Mouse (Mus musculus) MEL (cell line): ENCODE results near the gene Nos1ap. TPM values are rescaled to one million over a fixed set of nuclear protein-coding genes. Genes with fewer than 3 reads are reported as not detected.

Source experiments
- DNase-seq: peaks from one replicate; pipeline ENCODE4 v3.0.0; 2011; ENCODE audit warnings: low read depth, low spot score
- H3K27ac ChIP-seq: 2 replicates; pipeline ENCODE4 v1.5.1; 2012; ENCODE audit warnings: low read depth, mild to moderate bottlenecking, control low read depth, low read length, moderate library complexity; ENCODE audit not compliant: control insufficient read depth
- H3K27me3 ChIP-seq, 2 experiments: fragments of 150-350 bp in 1 of 2; sonication (generic) in 1 of 2; 2 replicates each; pipeline ENCODE4 v1.6.1; 2012; ENCODE audit warnings: low read length in 2 of 2, mild to moderate bottlenecking in 2 of 2, improper control_type of control experiment in 1 of 2, moderate library complexity in 1 of 2; ENCODE audit not compliant: insufficient read depth in 2 of 2, control insufficient read depth in 1 of 2
- H3K36me3 ChIP-seq, 2 experiments: 2 replicates each; pipeline ENCODE4 v1.6.1; 2012 to 2014; ENCODE audit warnings: low read length in 2 of 2, improper control_type of control experiment in 1 of 2, inconsistent platforms in 1 of 2, mild to moderate bottlenecking in 1 of 2; ENCODE audit not compliant: insufficient read depth in 2 of 2, control insufficient read depth in 1 of 2
- H3K4me1 ChIP-seq, 2 experiments: fragments of 150-350 bp in 1 of 2; sonication (generic) in 1 of 2; 2 replicates each; pipeline ENCODE4 v1.6.1; 2012; ENCODE audit warnings: low read length in 2 of 2, improper control_type of control experiment in 1 of 2, mild to moderate bottlenecking in 1 of 2; ENCODE audit not compliant: insufficient read depth in 2 of 2, control insufficient read depth in 1 of 2
- H3K4me3 ChIP-seq, 2 experiments: fragments of 150-350 bp in 1 of 2; sonication (generic) in 1 of 2; 2 replicates each; pipeline ENCODE4 v1.5.1; 2012; ENCODE audit warnings: low read depth in 2 of 2, low read length in 2 of 2, mild to moderate bottlenecking in 2 of 2, moderate library complexity in 2 of 2, control low read depth in 1 of 2, improper control_type of control experiment in 1 of 2; ENCODE audit not compliant: control insufficient read depth in 1 of 2, insufficient read depth in 1 of 2
- H3K79me2 ChIP-seq: 2 replicates; pipeline ENCODE4 v1.6.1; 2012; ENCODE audit warnings: mild to moderate bottlenecking, low read length, moderate library complexity; ENCODE audit not compliant: control insufficient read depth, poor library complexity, insufficient read depth
- H3K9ac ChIP-seq: 2 replicates; pipeline ENCODE4 v1.6.1; 2012; ENCODE audit warnings: low read depth, mild to moderate bottlenecking, control low read depth, low read length, moderate library complexity; ENCODE audit not compliant: control insufficient read depth, poor library complexity, severe bottlenecking
- H3K9me3 ChIP-seq: fragments of 150-350 bp; sonication (generic); replicated peaks from 2 replicates; pipeline ENCODE4 v1.6.1; 2012; ENCODE audit warnings: mild to moderate bottlenecking, low read length, improper control_type of control experiment, moderate library complexity; ENCODE audit not compliant: insufficient read depth
- CHD1 ChIP-seq: IDR thresholded peaks from 2 replicates; pipeline ENCODE4 v1.6.1; 2012; ENCODE audit warnings: low read depth, mild to moderate bottlenecking, inconsistent platforms, low read length, improper control_type of control experiment
- CHD2 ChIP-seq: IDR thresholded peaks from 2 replicates; pipeline ENCODE4 v1.6.1; 2011; ENCODE audit warnings: low read length, improper control_type of control experiment
- CTCF ChIP-seq, 3 experiments: IDR thresholded peaks in 2 of 3; conservative IDR thresholded peaks in 1 of 3; 2 replicates each; pipeline ENCODE4 v1.5.1; 2011 to 2012; ENCODE audit warnings: low read length in 3 of 3, low read depth in 2 of 3, mild to moderate bottlenecking in 2 of 3, improper control_type of control experiment in 1 of 3, inconsistent platforms in 1 of 3, mixed read lengths in 1 of 3, moderate library complexity in 1 of 3; ENCODE audit not compliant: control insufficient read depth in 1 of 3, insufficient read depth in 1 of 3, poor library complexity in 1 of 3, severe bottlenecking in 1 of 3
- E2F4 ChIP-seq: IDR thresholded peaks from 2 replicates; pipeline ENCODE4 v1.6.1; 2011; ENCODE audit warnings: low read depth, low read length, improper control_type of control experiment, borderline replicate concordance
- ELF1 ChIP-seq: IDR thresholded peaks from 2 replicates; pipeline ENCODE4 v1.6.1; 2014; ENCODE audit warnings: low read depth, mild to moderate bottlenecking, inconsistent platforms, low read length, improper control_type of control experiment, moderate library complexity
- ETS1 ChIP-seq: IDR thresholded peaks from 2 replicates; pipeline ENCODE4 v1.6.1; 2012; ENCODE audit warnings: low read depth, mild to moderate bottlenecking, inconsistent platforms, low read length, improper control_type of control experiment, moderate library complexity
- GABPA ChIP-seq: IDR thresholded peaks from 2 replicates; pipeline ENCODE4 v1.6.1; 2012; ENCODE audit warnings: low read depth, mild to moderate bottlenecking, inconsistent platforms, low read length, improper control_type of control experiment, moderate library complexity
- GATA1 ChIP-seq: IDR thresholded peaks from 2 replicates; pipeline ENCODE4 v1.6.1; 2011; ENCODE audit warnings: low read depth, low read length, improper control_type of control experiment
- HCFC1 ChIP-seq: IDR thresholded peaks from 2 replicates; pipeline ENCODE4 v1.6.1; 2012; ENCODE audit warnings: low read depth, mild to moderate bottlenecking, inconsistent platforms, low read length, improper control_type of control experiment, moderate library complexity
- JUND ChIP-seq: IDR thresholded peaks from 2 replicates; pipeline ENCODE4 v1.6.1; 2011; ENCODE audit warnings: low read depth, mild to moderate bottlenecking, improper control_type of control experiment, low read length
- MAX ChIP-seq: IDR thresholded peaks from 2 replicates; pipeline ENCODE4 v1.6.1; 2011; ENCODE audit warnings: low read length, improper control_type of control experiment
- MXI1 ChIP-seq: IDR thresholded peaks from 2 replicates; pipeline ENCODE4 v1.6.1; 2011; ENCODE audit warnings: mild to moderate bottlenecking, low read depth, low read length, improper control_type of control experiment
- POLR2A ChIP-seq, 2 experiments: IDR thresholded peaks; 2 replicates each; pipeline ENCODE4 v1.6.1; 2011 to 2012; ENCODE audit warnings: low read length in 2 of 2, mild to moderate bottlenecking in 2 of 2, control low read depth in 1 of 2, improper control_type of control experiment in 1 of 2, low read depth in 1 of 2, moderate library complexity in 1 of 2; ENCODE audit not compliant: control insufficient read depth in 1 of 2, insufficient read depth in 1 of 2, poor library complexity in 1 of 2
- POLR2AphosphoS5 ChIP-seq: IDR thresholded peaks from 2 replicates; pipeline ENCODE4 v1.6.1; 2012; ENCODE audit warnings: low read depth, borderline replicate concordance, mild to moderate bottlenecking, inconsistent platforms, low read length, moderate library complexity, mixed read lengths
- RAD21 ChIP-seq: IDR thresholded peaks from 2 replicates; pipeline ENCODE4 v1.6.1; 2011; ENCODE audit warnings: mild to moderate bottlenecking, low read depth, low read length, improper control_type of control experiment
- RCOR1 ChIP-seq: IDR thresholded peaks from 2 replicates; pipeline ENCODE4 v1.6.1; 2012; ENCODE audit warnings: low read depth, mild to moderate bottlenecking, inconsistent platforms, low read length, improper control_type of control experiment
- TAL1 ChIP-seq: IDR thresholded peaks from 2 replicates; pipeline ENCODE4 v1.6.1; 2012; ENCODE audit warnings: mild to moderate bottlenecking, inconsistent platforms, low read length, moderate library complexity, mixed read lengths
- TBP ChIP-seq: IDR thresholded peaks from 2 replicates; pipeline ENCODE4 v1.8.0; 2011; ENCODE audit warnings: low read depth, low read length, improper control_type of control experiment
- TCF12 ChIP-seq: IDR thresholded peaks from 2 replicates; pipeline ENCODE4 v1.6.1; 2014; ENCODE audit warnings: low read depth, mild to moderate bottlenecking, inconsistent platforms, low read length, improper control_type of control experiment, moderate library complexity
- UBTF ChIP-seq: IDR thresholded peaks from 2 replicates; pipeline ENCODE4 v1.6.1; 2012; ENCODE audit warnings: low read depth, mild to moderate bottlenecking, inconsistent platforms, low read length, improper control_type of control experiment, moderate library complexity, borderline replicate concordance; ENCODE audit not compliant: insufficient read depth
- ZC3H11A ChIP-seq: IDR thresholded peaks from 2 replicates; pipeline ENCODE4 v1.6.1; 2012; ENCODE audit warnings: low read depth, mild to moderate bottlenecking, inconsistent platforms, low read length, improper control_type of control experiment
- ZKSCAN1 ChIP-seq: IDR thresholded peaks from 2 replicates; pipeline ENCODE4 v1.6.1; 2012; ENCODE audit warnings: low read depth, mild to moderate bottlenecking, inconsistent platforms, low read length, improper control_type of control experiment, moderate library complexity
- ZNF384 ChIP-seq: IDR thresholded peaks from 2 replicates; pipeline ENCODE4 v1.6.1; 2012; ENCODE audit warnings: low read depth, mild to moderate bottlenecking, inconsistent platforms, low read length, improper control_type of control experiment
- polyA plus RNA-seq, 2 experiments: library from polyadenylated mRNA; stranded (reverse) in 1 of 2; unstranded in 1 of 2; fragments of >175 nt in 1 of 2; fragments of >200 nt in 1 of 2; gene quantifications; 2 replicates each; pipeline versions ENCODE4 v1.2.1 to v1.2.4; 2012; ENCODE audit warnings: low replicate concordance in 2 of 2, low read depth in 1 of 2; ENCODE audit not compliant: insufficient read length in 2 of 2, insufficient read depth in 1 of 2, missing spikeins in 1 of 2
- total RNA-seq: library from RNA; depleted of rRNA; stranded (reverse); fragments of 300-350 nt; gene quantifications from 2 replicates; pipeline ENCODE4 v1.2.3, GENCODE M21; 2012

Gene Nos1ap
- total and polyA plus RNA-seq, 3 experiments: 0.62 to 2.4 TPM; not detected in 1

DNA sequence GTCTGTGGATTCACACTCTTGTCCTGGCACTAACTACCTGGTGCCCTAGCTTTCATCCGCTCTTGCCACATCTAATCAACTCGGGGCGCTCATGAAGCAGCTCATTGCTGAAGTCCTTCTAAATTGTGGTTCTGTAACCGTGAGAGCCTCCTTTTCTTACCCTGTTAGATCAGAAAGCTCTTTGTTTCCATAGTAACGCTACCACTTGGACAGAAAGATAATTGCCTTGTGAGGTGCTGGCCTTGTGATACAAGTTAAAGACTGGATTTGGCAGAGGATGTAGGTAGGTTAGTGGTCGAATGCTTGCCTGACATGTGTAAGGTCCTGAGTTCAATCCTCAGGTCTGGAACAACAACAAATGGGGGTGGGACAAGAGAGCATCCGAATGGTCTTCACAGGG is 206.1 kb downstream of the Nos1ap start:
- no peaks in the 10 kb centered on the region for H3K79me2 ChIP-seq
- no peak for DNase-seq
- no peaks in the 10 kb centered on the region for H3K36me3 ChIP-seq
- no peak overlapping the region for H3K4me3 ChIP-seq
- no peaks in the 10 kb centered on the region for H3K9me3 ChIP-seq
- no peak overlapping the region for H3K9ac ChIP-seq
- H3K4me1 ChIP-seq: no peaks in the 10 kb centered on the region
- H3K27ac ChIP-seq: no peak overlapping the region
- no peak for TF ChIP-seq E2F4
- no peak for TF ChIP-seq POLR2AphosphoS5
- no peak for TF ChIP-seq ZNF384
- TF ChIP-seq MAX: no peak
- TF ChIP-seq MXI1: no peak
- TF ChIP-seq CHD2: no peak
- no peak for TF ChIP-seq JUND
- TF ChIP-seq ZKSCAN1: no peak
- no peaks in the 10 kb centered on the region for H3K27me3 ChIP-seq

DNA sequence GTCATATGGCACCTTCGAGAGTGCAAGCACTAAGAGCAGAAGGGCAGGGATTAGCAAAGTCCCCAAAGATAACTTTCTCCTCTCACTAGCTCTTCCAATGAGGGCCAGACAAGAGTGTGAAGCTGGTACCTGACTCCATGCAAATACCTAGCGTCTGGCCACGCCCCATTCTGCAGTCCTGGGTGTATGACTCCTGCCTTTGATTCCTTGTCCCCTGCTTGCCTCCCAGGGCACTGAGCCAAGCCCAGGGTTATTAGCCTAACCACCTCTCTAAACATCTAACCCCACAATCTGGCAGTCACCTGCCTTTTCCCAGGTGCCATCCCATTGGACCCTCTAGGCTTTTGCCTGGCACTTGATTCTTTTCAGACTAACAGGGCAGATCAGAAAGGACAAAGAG is 208.2 kb downstream of the Nos1ap start:
- no peaks in the 10 kb centered on the region for H3K36me3 ChIP-seq
- no peak overlapping the region for H3K4me3 ChIP-seq
- H3K9ac ChIP-seq: no peak overlapping the region
- no peaks in the 10 kb centered on the region for H3K79me2 ChIP-seq
- no peak for DNase-seq
- no peaks in the 10 kb centered on the region for H3K9me3 ChIP-seq
- TF ChIP-seq GABPA (no peak), CHD1 (no peak), GATA1 (no peak), CTCF (IDR thresholded peaks at IDR 0.05 in 2 of 3, conservative IDR thresholded peaks at IDR 0.05 in 1 of 3; ENCODE audit: control insufficient read depth in 1 of 3, insufficient read depth in 1 of 3, low read depth in 2 of 3, low read length in 3 of 3, poor library complexity in 1 of 3, severe bottlenecking in 1 of 3) (no peak), TAL1 (no peak), HCFC1 (no peak), ELF1 (no peak)
- H3K27ac ChIP-seq: no peak overlapping the region
- no peaks in the 10 kb centered on the region for H3K4me1 ChIP-seq
- H3K27me3 ChIP-seq: no peaks in the 10 kb centered on the region

DNA sequence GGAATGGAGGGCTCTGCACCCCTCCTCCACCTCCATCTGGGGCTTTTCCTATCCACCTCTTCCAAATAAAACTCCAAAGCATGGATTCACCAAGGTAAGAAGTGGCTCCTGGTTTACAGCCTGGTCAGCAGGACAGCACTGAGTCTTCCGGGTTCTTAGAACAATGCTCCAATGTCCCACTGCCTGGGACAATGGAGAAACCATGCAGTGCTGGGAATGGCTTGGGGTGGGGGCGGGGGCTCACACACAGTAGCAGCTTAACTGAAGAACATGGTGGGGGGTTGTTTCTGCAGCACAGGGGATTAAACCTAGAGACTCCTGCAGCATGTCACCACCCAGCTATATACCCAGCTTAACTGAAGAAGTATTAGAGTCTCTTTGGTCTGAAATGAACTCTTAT is 209.2 kb downstream of the Nos1ap start:
- no peak for TF ChIP-seq TBP
- no peak for TF ChIP-seq RCOR1
- no peak for TF ChIP-seq ETS1
- TF ChIP-seq TCF12: no peak
- no peak for TF ChIP-seq UBTF
- TF ChIP-seq ZC3H11A: no peak
- no peak for TF ChIP-seq POLR2AphosphoS5
- TF ChIP-seq RAD21: no peak
- no peak for TF ChIP-seq POLR2A (IDR thresholded peaks at IDR 0.05; ENCODE audit: control insufficient read depth in 1 of 2, insufficient read depth in 1 of 2, low read depth in 1 of 2, low read length in 2 of 2, poor library complexity in 1 of 2)
- TF ChIP-seq, all 39 proteins: peak for 0
- no peaks in the 10 kb centered on the region for H3K36me3 ChIP-seq
- H3K9ac ChIP-seq: no peak overlapping the region
- H3K27ac ChIP-seq: no peak overlapping the region
- no peaks in the 10 kb centered on the region for H3K9me3 ChIP-seq
- H3K79me2 ChIP-seq: no peaks in the 10 kb centered on the region
- DNase-seq: no peak
- H3K4me3 ChIP-seq: no peak overlapping the region
- H3K4me1 ChIP-seq: no peaks in the 10 kb centered on the region
- no peaks in the 10 kb centered on the region for H3K27me3 ChIP-seq
